Mouse (Mus musculus) CD4-positive, CD25-positive, alpha-beta regulatory T cell, adult 2 months (primary cell): ENCODE results near the gene 5330417C22Rik.

Experiments used
- DNase-seq: peaks from one replicate; pipeline ENCODE4 v3.0.0-alpha.2; 2012; ENCODE audit warnings: low read depth, low spot score

5330417C22Rik gene

DNA sequence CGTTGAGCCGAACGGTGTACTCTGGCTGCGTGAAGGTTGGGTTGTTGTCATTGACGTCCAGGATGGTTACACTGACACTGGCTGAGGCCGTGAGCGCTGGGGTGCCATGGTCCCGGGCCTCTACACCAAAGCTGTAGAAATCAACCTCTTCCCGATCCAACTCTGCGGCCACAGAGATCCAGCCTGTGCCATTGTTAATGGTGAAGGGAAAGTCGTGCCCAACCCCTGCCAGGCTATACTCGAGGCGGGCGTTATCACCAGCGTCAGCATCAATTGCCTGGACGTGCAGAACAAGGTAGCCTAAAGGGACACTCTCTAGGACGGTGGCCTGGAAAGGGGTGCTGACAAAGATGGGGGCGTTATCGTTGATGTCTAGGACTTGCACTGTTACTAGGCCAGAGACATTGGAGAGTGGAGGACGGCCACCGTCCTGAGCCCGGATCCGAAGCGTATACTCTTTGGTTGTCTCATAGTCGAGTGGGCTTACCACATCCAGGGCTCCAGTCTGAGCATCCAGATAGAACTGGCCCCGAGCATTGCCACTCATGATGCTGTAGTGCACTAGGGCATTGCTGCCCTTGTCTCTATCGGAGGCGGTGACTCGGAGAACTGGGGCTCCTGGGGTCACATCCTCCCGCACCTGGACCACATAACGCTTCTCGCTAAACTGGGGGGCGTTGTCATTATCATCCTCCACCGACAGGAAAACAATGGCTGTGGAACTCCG, 122.5 kb downstream of the 5330417C22Rik start:
- no peak for DNase-seq

DNA sequence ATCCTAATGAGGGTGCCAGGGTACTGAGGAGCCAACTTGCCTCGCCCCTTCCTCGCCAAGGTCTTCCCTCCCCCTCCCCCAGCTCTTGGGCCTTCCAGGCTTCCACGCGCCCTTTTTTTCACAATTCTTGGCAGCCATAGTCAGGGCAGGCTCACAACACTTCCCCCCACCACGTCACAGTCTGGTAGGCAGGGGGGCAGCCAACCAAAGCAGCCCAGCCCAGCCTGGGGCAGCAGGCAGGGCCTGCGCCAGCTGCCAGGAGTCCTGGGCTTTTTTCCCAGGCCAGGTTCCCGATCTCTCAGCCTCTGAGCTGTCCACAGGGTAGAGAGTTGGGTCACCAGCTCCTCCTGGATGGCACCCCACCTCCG, 124.6 kb downstream of the 5330417C22Rik start:
- no peak for DNase-seq

DNA sequence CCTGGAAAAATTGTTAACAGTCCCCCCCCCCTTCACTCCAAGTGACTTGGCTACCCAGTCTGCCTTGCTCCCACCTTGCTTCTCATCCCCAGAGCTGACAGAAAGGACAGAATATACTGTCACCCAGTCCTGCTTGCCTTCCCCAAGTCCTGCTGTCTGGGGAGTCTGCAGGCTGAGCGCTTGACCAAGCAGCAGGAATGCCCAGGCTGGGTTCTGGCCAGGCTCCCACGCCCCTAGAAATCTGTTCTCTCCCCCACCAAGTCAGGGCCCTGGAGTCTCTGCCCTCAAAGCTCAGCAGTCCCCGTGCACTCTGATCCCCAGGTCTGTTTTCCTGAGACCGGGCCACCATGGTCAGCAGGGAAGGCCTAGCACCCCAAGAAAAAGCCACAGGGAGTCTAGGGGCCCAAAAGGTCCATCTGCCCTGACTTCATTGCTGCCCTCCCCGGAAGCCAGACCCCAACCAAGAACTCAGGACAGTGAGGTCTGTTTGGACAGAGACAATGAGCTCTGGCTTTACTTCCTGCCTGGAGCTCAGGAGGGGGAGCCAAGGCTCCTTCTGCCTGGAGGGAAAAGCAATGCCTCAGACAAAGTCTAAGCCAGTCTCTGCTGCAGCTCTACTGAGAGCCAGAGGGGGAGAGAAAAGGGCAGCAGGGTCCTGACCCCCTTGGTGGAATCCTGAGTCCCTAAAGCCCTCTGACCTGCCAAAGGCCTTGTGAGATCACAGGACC, 125.1 kb downstream of the 5330417C22Rik start:
- no peak for DNase-seq

DNA sequence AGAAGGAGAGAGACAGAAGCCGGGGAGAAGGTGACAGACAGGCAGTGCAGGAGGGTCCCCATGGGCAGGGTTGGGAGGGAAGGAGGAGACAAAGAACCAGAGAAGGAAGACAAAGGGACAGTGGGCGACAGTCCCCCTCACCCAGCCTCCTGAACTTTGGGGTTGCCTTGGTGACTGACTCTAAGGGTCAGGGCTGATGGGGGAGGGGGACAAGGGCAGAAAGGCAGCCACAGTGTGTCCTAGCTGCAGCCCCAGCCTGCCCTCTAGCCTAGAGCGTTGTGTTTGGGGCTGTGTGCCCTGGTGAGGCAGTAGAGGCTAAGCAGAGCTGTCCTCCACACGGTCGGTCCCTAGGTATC, 126.0 kb downstream of the 5330417C22Rik start:
- no peak for DNase-seq

DNA sequence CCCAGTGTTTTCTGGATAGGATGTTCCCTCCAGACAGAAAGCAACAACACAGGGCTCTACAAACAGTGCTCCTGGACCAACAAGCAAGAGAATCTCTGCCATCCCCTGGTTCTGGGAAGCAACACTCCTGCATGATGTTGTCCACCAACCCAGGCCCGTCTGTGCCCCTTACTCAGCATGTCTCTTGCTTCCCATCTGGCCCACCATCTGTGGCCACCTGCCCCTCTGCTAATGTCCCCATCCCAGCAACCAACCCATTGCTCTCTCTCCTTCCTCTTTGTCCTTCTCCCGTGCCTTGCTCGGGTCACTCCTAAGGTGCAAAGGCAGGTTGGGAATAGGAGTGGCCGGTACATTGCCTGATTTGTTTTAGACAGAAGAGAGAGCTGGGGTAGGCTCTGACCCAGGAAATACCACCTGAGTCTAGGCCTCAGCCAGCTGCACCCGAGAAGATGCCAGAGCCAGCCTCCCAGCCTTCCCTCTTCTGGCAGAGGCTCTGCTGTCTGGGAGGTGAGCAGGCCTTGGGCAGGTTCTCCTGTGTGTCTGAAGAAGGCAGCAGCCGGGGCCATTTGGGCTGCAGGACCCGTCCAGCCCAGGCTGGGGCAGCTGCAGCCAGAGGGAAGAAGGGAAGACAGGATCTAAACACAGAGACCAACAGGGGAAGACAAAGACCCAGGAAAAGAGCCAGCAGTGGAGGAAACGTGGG, 126.5 kb downstream of the 5330417C22Rik start:
- no peak for DNase-seq

DNA sequence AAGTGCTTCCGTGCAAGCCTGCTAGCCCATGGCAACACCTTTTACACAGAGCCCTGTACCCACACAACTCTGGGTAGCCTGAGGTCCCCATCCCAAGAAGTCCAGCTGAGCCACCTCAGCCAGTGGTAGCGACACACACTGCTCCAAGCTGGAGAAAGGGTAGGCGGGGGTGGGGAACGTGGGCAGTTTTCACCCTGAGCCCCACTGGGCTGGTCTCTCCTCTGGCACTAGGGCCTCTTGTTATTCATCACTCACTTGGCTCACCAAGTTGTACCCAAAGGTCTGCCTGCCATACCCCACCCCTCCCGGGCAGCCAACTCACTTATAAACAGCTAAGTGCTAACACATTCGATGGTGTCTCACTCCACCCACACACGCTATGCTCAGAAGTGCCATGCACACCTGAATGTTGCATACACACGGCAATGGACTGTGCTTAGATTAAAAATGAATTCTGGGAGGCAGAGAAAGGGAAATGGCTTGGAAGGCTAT, 127.8 kb downstream of the 5330417C22Rik start:
- DNase-seq = no peak

DNA sequence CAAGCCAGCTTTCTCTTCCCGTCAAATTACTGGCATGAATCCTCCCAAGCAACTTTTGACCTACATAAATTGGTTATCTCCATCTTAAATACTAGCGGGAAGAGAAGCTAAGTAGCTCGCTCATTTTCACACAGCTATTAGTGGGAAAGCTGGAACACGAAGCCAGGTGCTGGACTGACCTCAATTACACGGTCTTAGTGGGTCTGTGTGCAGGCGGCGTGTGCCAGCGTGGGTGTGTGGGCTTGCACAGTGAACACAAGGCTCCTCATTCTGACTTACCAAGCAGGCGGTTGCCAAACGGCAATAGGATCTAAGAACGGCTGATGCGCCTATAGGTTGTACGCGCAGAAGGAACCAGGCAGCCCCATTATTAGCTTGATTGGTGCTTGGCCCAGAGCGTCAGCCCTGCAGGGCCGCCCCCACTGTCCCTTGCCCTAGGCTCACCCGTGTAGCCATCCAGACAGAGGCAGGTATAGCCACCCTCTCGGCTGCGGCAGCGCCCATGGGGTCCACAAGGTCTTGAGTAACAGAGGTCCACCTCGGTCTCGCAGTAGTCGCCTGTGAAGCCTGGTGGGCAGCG, 129.9 kb downstream of the 5330417C22Rik start:
- DNase-seq = no peak
